Mouse (Mus musculus) macrophage (primary cell): ENCODE data around the gene Il17c. TPM values are rescaled to one million over a fixed set of nuclear protein-coding genes. Genes with fewer than 3 reads are reported as not detected.

Experiments
- H3K27ac ChIP-seq: fragments of 350-480 bp; formaldehyde crosslinking; 2 replicates; pipeline ENCODE4 v1.9.0; 2021
- H3K36me3 ChIP-seq: fragments of 350-480 bp; formaldehyde crosslinking; 2 replicates; pipeline ENCODE4 v1.9.0; 2021; ENCODE audit errors: inconsistent target
- H3K4me3 ChIP-seq: fragments of 350-480 bp; formaldehyde crosslinking; 2 replicates; pipeline ENCODE4 v1.9.0; 2021; ENCODE audit errors: inconsistent target
- H3K79me2 ChIP-seq: fragments of 350-480 bp; formaldehyde crosslinking; 2 replicates; pipeline ENCODE4 v1.9.0; 2021; ENCODE audit errors: inconsistent target
- WGBS: methylation state at CpG from one replicate; pipeline ENCODE4 v1.1.7; 2026; ENCODE audit warnings: inconsistent platforms; ENCODE audit not compliant: missing documents; 5-methylcytosine and 5-hydroxymethylcytosine counted together
- polyA plus RNA-seq: library from polyadenylated mRNA; stranded (reverse); fragments of 250-400 nt; gene quantifications from 3 replicates; pipeline ENCODE4 v1.2.4, GENCODE M21; 2018; ENCODE audit warnings: inconsistent platforms

The Il17c gene
- polyA plus RNA-seq, 1 experiment from 2014 or later, result not detected

GRCm38 (mm10) chr8:122436586-122437125, 14.8 kb downstream of the Il17c start:
- no peak overlapping the region for H3K4me3 ChIP-seq
- no peak overlapping the region for H3K27ac ChIP-seq
- no peaks in the 10 kb centered on the region for H3K36me3 ChIP-seq
- 67% methylated on average over 19 of the region's 20 CpGs for WGBS
- H3K79me2 ChIP-seq, result peaks cover 43% of the 10 kb centered on the region

- peaks cover 45% of the 10 kb centered on the region; the same call in 1 of the 2 replicates for H3K79me2 ChIP-seq
- H3K27ac ChIP-seq, result peak overlapping the region; percentile 46
- no peaks in the 10 kb centered on the region for H3K36me3 ChIP-seq
- 76% methylated on average over 13 of the region's 13 CpGs for WGBS
- no peak overlapping the region for H3K4me3 ChIP-seq
These were observed 16.0 kb downstream of the Il17c start for GRCm38 (mm10) chr8:122437708-122438331.

DNA sequence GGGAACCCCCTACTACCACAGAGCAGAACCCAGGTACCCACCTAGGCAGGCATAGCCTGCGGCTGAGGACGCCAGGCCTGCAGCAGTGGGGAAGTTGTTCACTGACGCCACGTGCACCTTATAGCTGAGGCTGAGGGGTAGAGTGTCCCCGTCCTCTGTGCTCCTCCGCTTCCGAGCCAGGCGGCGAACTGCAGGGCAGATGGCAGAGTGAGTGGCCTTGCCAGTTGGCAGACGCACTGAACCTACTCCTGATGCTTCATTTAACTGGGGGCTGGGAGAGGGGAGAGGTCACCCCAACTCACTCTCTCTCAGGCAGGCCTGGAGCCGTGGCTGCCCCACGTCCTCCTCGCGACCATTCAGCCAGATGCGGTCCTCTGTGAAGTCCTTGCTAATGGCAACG, 17.5 kb downstream of the Il17c start:
- Histone ChIP-seq H3K36me3 (no peaks in the 10 kb centered on the region), H3K27ac (no peak overlapping the region), H3K4me3 (no peak overlapping the region), H3K79me2 (peaks cover 37% of the 10 kb centered on the region; the same call in 1 of the 2 replicates)
- WGBS, result 95% methylated on average over 16 of the region's 16 CpGs

- 100% methylated on average over 1 of the region's 1 CpGs for WGBS
- Histone ChIP-seq H3K27ac (no peak overlapping the region), H3K79me2 (peaks cover 37% of the 10 kb centered on the region; the same call in 1 of the 2 replicates), H3K4me3 (no peak overlapping the region), H3K36me3 (no peaks in the 10 kb centered on the region)
These were observed 19.5 kb downstream of the Il17c start for GRCm38 (mm10) chr8:122441326-122441725.

DNA sequence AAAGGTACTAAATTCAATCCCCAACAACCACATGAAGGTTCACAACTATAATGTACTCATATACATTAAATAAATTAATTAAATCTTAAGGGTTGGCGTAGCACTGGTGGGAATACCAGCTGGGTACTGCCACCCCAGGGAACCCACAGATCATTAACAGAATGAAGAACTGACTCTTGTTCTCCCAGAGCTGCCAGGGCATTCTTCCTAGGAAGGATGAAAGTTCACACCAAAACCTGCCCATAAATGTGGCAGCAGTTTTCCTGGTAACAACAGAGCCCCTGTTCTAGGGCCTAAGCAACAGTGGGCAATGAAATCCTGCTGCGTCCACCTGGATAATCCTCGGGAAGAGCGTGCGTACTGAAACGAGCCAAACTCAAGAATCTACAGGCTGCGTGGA, 20.5 kb downstream of the Il17c start:
- no peaks in the 10 kb centered on the region for H3K36me3 ChIP-seq
- 58% methylated on average over 7 of the region's 7 CpGs for WGBS
- H3K27ac ChIP-seq, result peak overlapping the region; percentile 94
- peaks cover 37% of the 10 kb centered on the region; the same call in 1 of the 2 replicates for H3K79me2 ChIP-seq
- H3K4me3 ChIP-seq, result peak overlapping the region; percentile 99

GRCm38 (mm10) chr8:122442781-122443180, 21.0 kb downstream of the Il17c start:
- Histone ChIP-seq H3K79me2 (peaks cover 37% of the 10 kb centered on the region; the same call in 1 of the 2 replicates), H3K36me3 (no peaks in the 10 kb centered on the region), H3K4me3 (peak overlapping the region; percentile 99), H3K27ac (peak overlapping the region; percentile 94)
- 2% methylated on average over 12 of the region's 12 CpGs for WGBS

- H3K27ac ChIP-seq, result peak within 1 kb of the TSS; percentile 94
- under 1% methylated on average over 47 of the region's 47 CpGs for WGBS
- H3K79me2 ChIP-seq, result peaks cover 37% of the 10 kb centered on the region; the same call in 1 of the 2 replicates
- no peaks in the 10 kb centered on the region for H3K36me3 ChIP-seq
- H3K4me3 ChIP-seq, result peak within 1 kb of the TSS; percentile 99
These were observed 21.6 kb downstream of the Il17c start, which contains the start of gene Mvd for GRCm38 (mm10) chr8:122443262-122444006. Gene Mvd, minus strand, starts transcription at chr8:122443422.

DNA sequence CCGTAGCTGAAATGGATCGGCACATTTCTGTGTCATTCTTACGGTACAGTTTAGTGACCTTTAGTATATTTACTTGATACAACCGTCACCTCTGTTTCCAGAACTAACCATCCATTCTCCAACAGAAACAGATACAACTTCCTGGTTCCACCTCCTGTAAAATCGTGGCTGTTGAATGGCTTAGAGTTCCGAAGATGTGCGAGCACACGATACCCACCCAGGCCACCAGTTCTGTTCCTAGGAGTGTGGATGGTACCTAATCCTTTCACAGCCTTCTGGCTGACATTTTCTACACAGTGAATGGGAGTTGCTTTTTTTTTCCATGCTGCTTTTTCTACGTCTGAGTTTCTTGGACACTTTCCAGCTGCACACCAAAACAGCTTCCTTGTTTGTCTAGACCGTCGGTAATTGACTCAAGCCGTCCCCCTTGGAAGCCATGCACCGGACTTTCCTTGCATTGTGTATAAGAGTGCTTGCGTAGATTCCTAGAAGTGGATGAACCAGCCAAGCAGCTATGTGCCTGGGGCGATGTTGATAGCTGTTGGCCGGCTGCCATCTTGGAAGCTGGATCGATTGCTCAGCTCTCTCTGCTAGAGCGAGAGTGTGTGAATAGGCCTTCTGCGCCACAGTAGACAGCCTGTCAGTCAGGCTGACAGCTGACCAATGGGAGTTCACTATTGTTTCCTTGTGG, 22.4 kb downstream of the Il17c start:
- H3K27ac ChIP-seq, result peak overlapping the region; percentile 91
- peaks cover 37% of the 10 kb centered on the region; the same call in 1 of the 2 replicates for H3K79me2 ChIP-seq
- WGBS, result under 1% methylated on average over 18 of the region's 19 CpGs
- peak overlapping the region; percentile 99 for H3K4me3 ChIP-seq
- H3K36me3 ChIP-seq, result no peaks in the 10 kb centered on the region

GRCm38 (mm10) chr8:122445203-122445602, 23.4 kb downstream of the Il17c start:
- Histone ChIP-seq H3K79me2 (peaks cover 27% of the 10 kb centered on the region; the same call in 1 of the 2 replicates), H3K36me3 (no peaks in the 10 kb centered on the region), H3K4me3 (no peak overlapping the region), H3K27ac (no peak overlapping the region; the same call in 1 of the 2 replicates)
- 73% methylated on average over 2 of the region's 3 CpGs for WGBS

DNA sequence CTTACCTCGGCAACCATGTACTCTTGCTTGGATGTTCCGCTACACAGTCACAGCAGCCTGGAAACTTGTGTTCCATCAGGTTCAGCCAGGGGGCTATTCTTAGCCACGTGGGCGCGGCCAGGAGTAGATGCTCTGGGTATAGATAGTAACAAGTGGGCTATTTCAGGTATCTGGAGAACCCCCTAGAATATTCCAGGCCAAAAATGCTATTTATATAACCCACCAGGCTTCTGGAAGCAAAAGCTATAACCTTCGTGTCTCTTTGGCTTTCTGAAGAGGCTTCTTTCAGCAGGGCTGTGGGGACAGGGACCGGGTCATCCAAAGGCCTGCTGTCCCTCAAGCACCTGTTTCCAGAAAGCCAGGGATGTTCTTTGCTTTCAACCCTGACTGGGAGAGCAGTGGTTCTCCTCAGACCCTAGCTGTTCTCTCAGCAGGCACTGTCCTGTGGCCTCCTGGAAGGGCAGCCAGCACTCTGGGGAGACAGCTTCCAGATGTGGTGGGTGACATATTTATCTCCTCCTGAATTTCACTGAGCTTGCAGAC, 29.4 kb downstream of the Il17c start:
- Histone ChIP-seq H3K36me3 (no peaks in the 10 kb centered on the region), H3K4me3 (no peak overlapping the region), H3K79me2 (no peaks in the 10 kb centered on the region), H3K27ac (no peak overlapping the region)
- WGBS, result 90% methylated on average over 7 of the region's 7 CpGs

- H3K36me3 ChIP-seq, result no peaks in the 10 kb centered on the region
- H3K79me2 ChIP-seq, result no peaks in the 10 kb centered on the region
- H3K27ac ChIP-seq, result no peak overlapping the region
- 91% methylated on average over 8 of the region's 10 CpGs for WGBS
- no peak overlapping the region for H3K4me3 ChIP-seq
These were observed 30.3 kb downstream of the Il17c start for GRCm38 (mm10) chr8:122452154-122452553.

GRCm38 (mm10) chr8:122454409-122454808, 32.6 kb downstream of the Il17c start:
- Histone ChIP-seq H3K27ac (no peak overlapping the region), H3K36me3 (no peaks in the 10 kb centered on the region), H3K79me2 (no peaks in the 10 kb centered on the region), H3K4me3 (no peak overlapping the region)
- 56% methylated on average over 6 of the region's 6 CpGs for WGBS

GRCm38 (mm10) chr8:122457171-122457570, 35.4 kb downstream of the Il17c start:
- Histone ChIP-seq H3K36me3 (no peaks in the 10 kb centered on the region), H3K4me3 (no peak overlapping the region), H3K79me2 (no peaks in the 10 kb centered on the region), H3K27ac (no peak overlapping the region)
- 93% methylated on average over 9 of the region's 11 CpGs for WGBS

- Histone ChIP-seq H3K36me3 (no peaks in the 10 kb centered on the region), H3K27ac (no peak overlapping the region), H3K4me3 (no peak overlapping the region), H3K79me2 (no peaks in the 10 kb centered on the region)
- 49% methylated on average over 6 of the region's 6 CpGs for WGBS
These were observed 37.5 kb downstream of the Il17c start for GRCm38 (mm10) chr8:122459218-122459900.
